26 mouse cellular contexts compared by ENCODE assay signal in genomic region chr10:40054455-40054854, GRCm38 (mm10). TPM values are rescaled to one million over a fixed set of nuclear protein-coding genes. Genes with fewer than 3 reads are reported as not detected.
A peak's percentile ranks its signal among the peaks of the same experiment; 100 is the strongest.
DNase-seq lines count a peak whose midpoint lies in the region; ATAC-seq and TF ChIP-seq lines count a peak whose summit lies in the region.
"Had no signal": no experiment of that assay in that cellular context is flagged by ENCODE, and none has a peak within 500 bp of the region (broad histone marks: within the 10 kb centered on the region; RNA-seq: fewer than 3 reads in every experiment).

No protein-coding gene starts in this region.

- intact Hi-C loops in left cerebral cortex, postnatal 25 days (cut with DNase I): loop anchor here (5.0 to 10.0 kb wide), 2 partner anchors 88 to 470 kb away; partner anchors contain the start of gene Slc16a10

- peaks cover 11% of the 10 kb centered on the region for H3K36me3 ChIP-seq in small intestine, adult 2 months (ENCODE audit: control insufficient read depth, insufficient read depth, low read length)
- H3K36me3 ChIP-seq: embryonic facial prominence, embryonic 15.5 days; forebrain, embryonic 10.5 days; hindbrain, embryonic 10.5 days had no signal

- no peaks in the 10 kb centered on the region for H3K27me3 ChIP-seq in small intestine, adult 2 months (ENCODE audit: control insufficient read depth, insufficient read depth, low read length)
- H3K27me3 ChIP-seq: embryonic facial prominence, embryonic 15.5 days; heart, embryonic 12.5 days had no signal

- no peak overlapping the region for H3K4me3 ChIP-seq in small intestine, adult 2 months (ENCODE audit: low read depth, low read length)
- H3K4me3 ChIP-seq: embryonic facial prominence, embryonic 15.5 days; erythroblast, embryonic 14.5 days; forebrain, embryonic 10.5 days; heart, embryonic 12.5 days; hindbrain, embryonic 10.5 days had no signal

- 59% methylated on average over 8 of the region's 8 CpGs for WGBS in small intestine, adult 2 months

- no peak for DNase-seq in frontal cortex, postnatal 14 days (ENCODE audit: low spot score in 2 of 2)
- peak; percentile 3 for DNase-seq in kidney, postnatal 10 days
- no peak for DNase-seq in kidney, postnatal 14 days
- DNase-seq in left cerebral cortex, postnatal 25 days (ENCODE audit: low spot score in 2 of 2): peak; percentile 31 to 65
- no peak for DNase-seq in left cerebral cortex, adult 9 months (ENCODE audit: low spot score in 2 of 2)
- DNase-seq: adrenal gland, adult 8-10 months; adrenal gland, postnatal 36 days; B cell, adult 2 months; cerebellum, adult 11 months; cerebellum, adult 8-10 months; cerebellum, postnatal 14 days; embryo, embryonic 11 days; gastrocnemius, postnatal 25 days had no signal

- H3K27ac ChIP-seq in small intestine, adult 2 months (ENCODE audit: insufficient read depth, low read depth, low read length): peak overlapping the region; percentile 89
- H3K27ac ChIP-seq: embryonic facial prominence, embryonic 15.5 days; forebrain, embryonic 10.5 days; hindbrain, embryonic 10.5 days had no signal

- TF ChIP-seq CTCF in small intestine, adult 2 months (IDR thresholded peaks at IDR 0.05; ENCODE audit: extremely low read depth, insufficient read length, insufficient replicate concordance, low read depth, low read length): no peak

- ATAC-seq in frontal cortex, adult (ENCODE audit: low TSS enrichment): peak; percentile 71
- ATAC-seq: CD4-positive, CD25-positive, alpha-beta regulatory T cell, adult 4 months; forebrain, embryonic 14.5 days had no signal

- TF ChIP-seq POLR2A in small intestine, adult 2 months (IDR thresholded peaks at IDR 0.05; ENCODE audit: low read depth, low read length): no peak

- peaks cover 25% of the 10 kb centered on the region for H3K4me1 ChIP-seq in small intestine, adult 2 months (ENCODE audit: control insufficient read depth, insufficient read depth, insufficient read length, low read length)
- H3K4me1 ChIP-seq: forebrain, embryonic 10.5 days; heart, embryonic 12.5 days; hindbrain, embryonic 10.5 days had no signal

RNA-seq across cellular contexts. Expression of gene Mfsd4b1, which starts 29.4 kb away (rescaled TPM):
- under 1 TPM; 0.57 to 0.87 TPM for total RNA-seq in left cerebral cortex, postnatal 25 days (2021)
- 0.05 TPM in 1 of 2 replicates, not detected in the other for polyA plus RNA-seq in small intestine, adult 2 months (2012; rRNA removed)
- total RNA-seq: common myeloid progenitor, adult 5-6 weeks; granulocyte monocyte progenitor cell, adult 5-6 weeks had no signal
- polyA plus RNA-seq: CD4-positive, CD25-positive, alpha-beta regulatory T cell, adult 4 months; embryonic facial prominence, embryonic 11.5 days; erythroblast, embryonic 14.5 days; forebrain, embryonic 10.5 days; G1E; hindbrain, embryonic 10.5 days had no signal

Comparison
In these comparisons a context has a peak if more than half of its experiments do, and no peak if none do; other contexts are left out.
1. DNase-seq: peak in kidney, postnatal 10 days (single experiment) and left cerebral cortex, postnatal 25 days (2 of 2); none in frontal cortex, postnatal 14 days (0 of 2), kidney, postnatal 14 days (single experiment) and left cerebral cortex, adult 9 months (0 of 2).